Mouse (Mus musculus): Measurements from ENCODE around the gene Ush1g. TPM values are rescaled to one million over a fixed set of nuclear protein-coding genes. Genes with fewer than 3 reads are reported as not detected.

Ush1g gene
- polyA plus RNA-seq, 2 experiments = not detected

DNA sequence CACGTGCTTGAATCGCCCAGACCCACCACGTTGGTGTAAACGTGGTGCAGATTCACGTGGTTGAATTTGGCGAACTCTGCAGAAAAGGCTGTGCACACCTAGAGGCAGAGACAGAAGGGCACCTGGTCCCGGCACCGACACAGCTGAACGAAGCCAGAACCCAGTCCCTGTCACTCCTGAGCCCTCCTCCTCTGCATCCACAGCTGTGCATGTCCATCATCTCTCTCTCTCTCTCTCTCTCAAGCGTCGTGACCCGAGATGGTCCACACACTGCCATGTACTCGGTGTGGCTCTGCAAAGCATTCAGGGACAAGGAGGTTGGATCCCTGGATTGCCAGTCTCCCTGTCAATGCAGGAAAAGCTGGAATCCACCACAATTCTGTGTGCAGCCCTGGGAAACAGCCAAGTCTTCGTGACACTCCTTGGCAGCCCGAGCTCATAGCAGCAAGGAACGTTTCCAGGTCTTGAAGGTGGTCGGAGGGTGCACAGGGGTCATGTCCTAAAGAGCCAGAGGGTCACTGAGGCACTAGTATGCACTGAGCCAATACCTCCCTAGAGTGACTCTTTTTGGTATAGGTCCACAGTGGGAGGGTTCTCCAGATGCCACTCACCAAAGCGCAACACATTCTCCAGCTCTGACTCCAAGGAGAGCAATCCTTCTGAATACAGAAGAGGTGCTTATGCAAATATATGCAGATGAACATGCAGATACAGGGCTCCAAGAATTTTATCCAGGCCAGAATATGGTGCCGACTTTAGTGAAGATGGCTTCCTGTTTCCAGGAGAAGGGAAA, 35.4 kb downstream of the Ush1g start:
- no peak for TF ChIP-seq POLR2A (IDR thresholded peaks at IDR 0.05; ENCODE audit: borderline replicate concordance, extremely low read depth, insufficient read depth, insufficient read length)
- Histone ChIP-seq H3K9ac (ENCODE audit: low read depth, low read length, severe bottlenecking) (no peak overlapping the region), H3K27ac (replicated peaks; ENCODE audit: low read depth, low read length) (no peak overlapping the region), H3K36me3 (ENCODE audit: control insufficient read depth, insufficient read depth, low read length) (no peaks in the 10 kb centered on the region), H3K4me2 (replicated peaks; ENCODE audit: low read depth, low read length, severe bottlenecking) (no peak overlapping the region), H3K4me1 (ENCODE audit: control insufficient read depth, insufficient read depth, low read length) (no peaks in the 10 kb centered on the region), H3K9me3 (ENCODE audit: control insufficient read depth, low read length) (no peaks in the 10 kb centered on the region), H3K4me3 (replicated peaks; ENCODE audit: low read length) (no peak overlapping the region), H3K27me3 (ENCODE audit: control insufficient read depth, insufficient read depth, low read length) (no peaks in the 10 kb centered on the region)
- 75% methylated on average over 19 of the region's 19 CpGs for WGBS
- DNase-seq (ENCODE audit: low spot score) (no peak), ATAC-seq (ENCODE audit: low FRiP score, low read depth) (no peak)

DNA sequence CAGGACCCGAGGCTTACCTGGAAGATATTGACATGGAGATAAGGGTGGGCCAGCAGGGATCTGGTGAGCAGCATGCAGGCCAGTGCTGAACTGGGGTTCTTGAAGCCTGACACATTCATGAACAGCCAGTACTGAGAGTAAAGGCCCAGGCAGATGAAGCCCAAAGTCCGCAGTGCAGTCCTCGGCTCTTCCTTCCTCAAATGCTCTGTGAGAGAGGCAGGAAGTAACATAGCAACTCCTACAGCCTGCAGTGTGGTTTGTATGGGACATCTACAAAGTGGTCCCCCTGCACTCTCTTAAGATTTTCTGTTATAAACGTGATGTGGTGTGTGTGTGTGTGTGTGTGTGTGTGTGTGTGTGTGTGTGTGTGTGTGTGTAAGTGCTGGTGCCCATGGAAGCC, 36.6 kb downstream of the Ush1g start:
- H3K4me3 ChIP-seq (replicated peaks; ENCODE audit: low read length) = no peak overlapping the region
- WGBS = 72% methylated on average over 3 of the region's 4 CpGs
- H3K4me2 ChIP-seq (replicated peaks; ENCODE audit: low read depth, low read length, severe bottlenecking) = no peak overlapping the region

DNA sequence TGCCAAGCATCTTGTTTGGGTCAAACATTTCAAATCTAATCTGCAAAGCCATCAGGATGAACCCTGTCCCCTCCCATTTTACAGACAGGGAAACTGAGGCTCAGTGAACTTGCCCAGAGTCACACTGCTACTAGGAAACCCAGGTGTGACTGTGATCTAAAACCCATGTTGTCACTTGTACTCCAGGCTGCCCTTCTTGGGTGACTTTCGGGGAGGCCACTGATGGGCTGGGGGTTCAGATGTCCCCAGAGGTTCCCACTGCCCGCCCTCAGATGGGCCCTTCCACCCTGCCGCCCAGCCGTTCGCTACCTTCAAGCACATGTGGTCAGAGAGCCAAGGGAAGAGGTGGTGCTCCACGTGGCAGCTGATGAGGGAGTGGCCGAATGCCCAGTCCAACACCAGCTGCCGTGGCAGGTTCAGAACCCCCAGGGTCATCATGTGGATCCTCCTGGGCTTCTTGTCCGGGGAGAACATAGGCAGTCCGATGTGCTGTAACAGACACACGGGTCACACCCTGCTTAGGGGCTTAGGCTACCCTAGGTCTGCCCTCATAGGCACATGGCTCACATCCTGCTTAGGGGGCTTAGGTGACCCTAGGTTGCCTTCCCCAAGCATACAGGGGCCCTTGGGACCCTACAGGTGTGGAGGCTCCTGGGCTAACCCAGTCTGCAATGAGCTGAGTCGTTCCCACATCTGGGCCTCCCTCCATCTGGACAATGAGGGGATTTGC, 37.8 kb downstream of the Ush1g start:
- H3K9ac ChIP-seq (ENCODE audit: low read depth, low read length, severe bottlenecking) = no peak overlapping the region
- DNase-seq (ENCODE audit: low spot score) (no peak), ATAC-seq (ENCODE audit: low FRiP score, low read depth) (no peak)
- H3K4me3 ChIP-seq (replicated peaks; ENCODE audit: low read length) = no peak overlapping the region
- H3K27ac ChIP-seq (replicated peaks; ENCODE audit: low read depth, low read length) = no peak overlapping the region
- WGBS = 75% methylated on average over 12 of the region's 12 CpGs
- no peaks in the 10 kb centered on the region for H3K4me1 ChIP-seq (ENCODE audit: control insufficient read depth, insufficient read depth, low read length)
- no peak overlapping the region for H3K4me2 ChIP-seq (replicated peaks; ENCODE audit: low read depth, low read length, severe bottlenecking)
- H3K9me3 ChIP-seq (ENCODE audit: control insufficient read depth, low read length) = no peaks in the 10 kb centered on the region
- no peak for TF ChIP-seq POLR2A (IDR thresholded peaks at IDR 0.05; ENCODE audit: borderline replicate concordance, extremely low read depth, insufficient read depth, insufficient read length)
- no peaks in the 10 kb centered on the region for H3K36me3 ChIP-seq (ENCODE audit: control insufficient read depth, insufficient read depth, low read length)
- H3K27me3 ChIP-seq (ENCODE audit: control insufficient read depth, insufficient read depth, low read length) = no peaks in the 10 kb centered on the region

More for the DNA sequence above, 36.6 kb downstream of the Ush1g start:
- ATAC-seq (ENCODE audit: low FRiP score, low read depth) (no peak), DNase-seq (ENCODE audit: low spot score) (no peak)
- no peaks in the 10 kb centered on the region for H3K4me1 ChIP-seq (ENCODE audit: control insufficient read depth, insufficient read depth, low read length)
- H3K27me3 ChIP-seq (ENCODE audit: control insufficient read depth, insufficient read depth, low read length) = no peaks in the 10 kb centered on the region
- H3K27ac ChIP-seq (replicated peaks; ENCODE audit: low read depth, low read length) = no peak overlapping the region
- no peaks in the 10 kb centered on the region for H3K9me3 ChIP-seq (ENCODE audit: control insufficient read depth, low read length)
- no peak overlapping the region for H3K9ac ChIP-seq (ENCODE audit: low read depth, low read length, severe bottlenecking)
- no peak for TF ChIP-seq POLR2A (IDR thresholded peaks at IDR 0.05; ENCODE audit: borderline replicate concordance, extremely low read depth, insufficient read depth, insufficient read length)
- no peaks in the 10 kb centered on the region for H3K36me3 ChIP-seq (ENCODE audit: control insufficient read depth, insufficient read depth, low read length)

DNA sequence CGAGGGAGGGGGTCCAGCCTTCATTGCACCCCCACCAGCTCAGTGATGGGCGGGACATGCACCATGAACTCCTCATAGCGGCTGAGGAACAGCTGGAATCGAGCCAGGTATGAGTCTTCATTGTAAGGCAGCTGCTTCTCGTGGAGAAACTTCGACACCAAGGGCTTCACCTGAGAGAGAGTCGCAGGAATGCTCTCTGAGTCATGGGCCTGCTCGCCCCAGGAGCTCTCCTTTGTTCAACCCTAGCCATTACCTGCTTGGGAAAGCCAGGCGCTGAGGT, 38.4 kb downstream of the Ush1g start:
- Histone ChIP-seq H3K4me3 (replicated peaks; ENCODE audit: low read length) (no peak overlapping the region), H3K36me3 (ENCODE audit: control insufficient read depth, insufficient read depth, low read length) (no peaks in the 10 kb centered on the region), H3K9ac (ENCODE audit: low read depth, low read length, severe bottlenecking) (no peak overlapping the region), H3K9me3 (ENCODE audit: control insufficient read depth, low read length) (no peaks in the 10 kb centered on the region), H3K4me2 (replicated peaks; ENCODE audit: low read depth, low read length, severe bottlenecking) (no peak overlapping the region), H3K27ac (replicated peaks; ENCODE audit: low read depth, low read length) (no peak overlapping the region), H3K4me1 (ENCODE audit: control insufficient read depth, insufficient read depth, low read length) (no peaks in the 10 kb centered on the region), H3K27me3 (ENCODE audit: control insufficient read depth, insufficient read depth, low read length) (no peaks in the 10 kb centered on the region)
- no peak for TF ChIP-seq POLR2A (IDR thresholded peaks at IDR 0.05; ENCODE audit: borderline replicate concordance, extremely low read depth, insufficient read depth, insufficient read length)
- ATAC-seq (ENCODE audit: low FRiP score, low read depth) (no peak), DNase-seq (ENCODE audit: low spot score) (no peak)
- WGBS = 71% methylated on average over 9 of the region's 9 CpGs

DNA sequence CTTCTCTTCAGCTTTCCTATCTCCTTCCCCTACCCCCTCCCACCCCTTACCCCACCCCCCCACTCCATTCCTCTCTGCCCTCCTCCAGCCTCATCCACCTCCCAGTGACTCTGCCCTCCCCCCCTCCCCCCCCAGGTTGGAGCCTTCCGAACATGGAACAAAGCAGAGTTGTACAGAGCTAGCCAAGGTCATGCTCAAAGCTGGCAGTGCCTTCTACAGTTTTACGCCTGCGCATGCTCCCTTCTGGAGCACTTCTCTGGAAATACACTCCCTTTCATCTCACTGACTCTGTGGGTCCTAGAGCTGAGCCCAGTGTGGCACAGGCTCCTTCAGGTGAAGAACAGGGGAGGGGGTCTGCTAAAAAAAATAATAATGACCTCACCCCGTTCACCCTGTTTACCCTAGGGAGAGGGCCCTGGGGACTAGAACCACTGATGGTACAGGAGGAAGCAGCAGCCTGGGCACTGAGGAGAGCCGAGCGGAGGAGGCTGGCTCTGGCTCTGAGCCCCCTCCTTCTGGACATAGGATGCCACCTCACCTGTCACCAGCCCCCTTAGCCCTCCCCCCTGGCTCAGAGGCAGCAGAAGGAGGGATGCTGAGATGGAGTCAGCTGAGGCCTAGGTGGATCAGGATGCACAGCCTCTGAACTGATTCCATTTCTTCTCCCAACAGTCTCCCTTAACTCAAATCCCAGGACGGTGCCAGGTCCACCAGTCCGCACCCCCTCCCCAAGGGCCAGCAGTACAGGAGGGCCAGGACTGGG, 38.9 kb downstream of the Ush1g start:
- 86% methylated on average over 8 of the region's 8 CpGs for WGBS
- H3K27ac ChIP-seq (replicated peaks; ENCODE audit: low read depth, low read length) = no peak overlapping the region
- no peak overlapping the region for H3K9ac ChIP-seq (ENCODE audit: low read depth, low read length, severe bottlenecking)
- H3K4me2 ChIP-seq (replicated peaks; ENCODE audit: low read depth, low read length, severe bottlenecking) = no peak overlapping the region
- no peak for TF ChIP-seq POLR2A (IDR thresholded peaks at IDR 0.05; ENCODE audit: borderline replicate concordance, extremely low read depth, insufficient read depth, insufficient read length)
- peaks cover 2% of the 10 kb centered on the region; the same call in 1 of the 2 replicates for H3K4me1 ChIP-seq (ENCODE audit: control insufficient read depth, insufficient read depth, low read length)
- H3K4me3 ChIP-seq (replicated peaks; ENCODE audit: low read length) = no peak overlapping the region
- ATAC-seq (ENCODE audit: low FRiP score, low read depth) = no peak
- H3K9me3 ChIP-seq (ENCODE audit: control insufficient read depth, low read length) = no peaks in the 10 kb centered on the region
- H3K36me3 ChIP-seq (ENCODE audit: control insufficient read depth, insufficient read depth, low read length) = no peaks in the 10 kb centered on the region
- H3K27me3 ChIP-seq (ENCODE audit: control insufficient read depth, insufficient read depth, low read length) = no peaks in the 10 kb centered on the region
- DNase-seq (ENCODE audit: low spot score) = no peak
